Mouse (Mus musculus): Measurements from ENCODE around the gene R3hdm2.

- no peak for TF ChIP-seq USF1 (IDR thresholded peaks at IDR 0.05; ENCODE audit: low read depth)
- no peak for TF ChIP-seq CEBPB (IDR thresholded peaks at IDR 0.05; ENCODE audit: low read depth)
- no peak for TF ChIP-seq CTCF (IDR thresholded peaks at IDR 0.05; ENCODE audit: control insufficient read depth, insufficient read depth, insufficient read length)
These were observed 116.0 kb downstream of the R3hdm2 start for GRCm38 (mm10) chr10:127496156-127496555.

All from C2C12 (cell line).